9 mouse cellular contexts compared by ENCODE assay signal in the genomic region with DNA sequence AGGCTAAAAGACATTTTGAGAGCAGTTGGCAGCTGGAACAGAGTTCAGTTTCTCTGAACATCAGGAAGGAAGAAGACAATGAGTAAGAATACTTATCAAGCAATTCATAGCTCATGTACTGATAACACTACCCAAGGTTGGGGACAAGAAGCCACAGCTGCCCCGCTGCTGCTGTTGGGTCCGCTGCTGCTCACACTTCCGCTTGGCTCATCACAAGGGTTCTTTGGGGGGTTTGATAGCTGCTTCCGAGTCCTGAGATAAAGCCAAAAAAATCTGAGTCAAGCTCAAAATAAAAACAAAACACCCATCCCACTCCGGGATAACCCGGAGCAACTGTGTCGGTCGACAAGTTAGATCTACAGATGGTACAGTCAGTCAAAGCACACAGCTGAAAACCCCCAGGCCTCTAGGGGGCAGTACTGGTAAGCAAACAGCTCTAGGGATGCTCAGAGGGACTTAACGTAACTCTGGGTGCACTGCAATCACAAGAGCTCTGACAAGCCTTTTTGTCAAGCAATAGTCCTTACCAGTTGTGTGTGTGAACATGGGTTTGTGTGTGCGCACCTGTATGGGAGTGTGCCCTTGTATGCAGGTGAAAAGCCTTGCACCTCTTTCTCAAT.
DNase-seq lines count a peak whose midpoint lies in the region; ATAC-seq and TF ChIP-seq lines count a peak whose summit lies in the region.
"Had no signal": no experiment of that assay in that cellular context is flagged by ENCODE, and none has a peak within 500 bp of the region (broad histone marks: within the 10 kb centered on the region; RNA-seq: fewer than 3 reads in every experiment).

No protein-coding gene starts in this region.

- H3K4me2 ChIP-seq in kidney, postnatal 0 days (ENCODE audit: low read length), result no peak overlapping the region
- no peak overlapping the region for H3K4me2 ChIP-seq in kidney, embryonic 16.5 days (replicated peaks; ENCODE audit: low read depth, low read length)

- H3K4me1 ChIP-seq in kidney, postnatal 0 days (replicated peaks; ENCODE audit: insufficient read depth, low read length), result no peaks in the 10 kb centered on the region
- H3K4me1 ChIP-seq in kidney, embryonic 16.5 days (ENCODE audit: insufficient read depth, low read length), result no peaks in the 10 kb centered on the region

- H3K27ac ChIP-seq in kidney, postnatal 0 days, result no peak overlapping the region
- H3K27ac ChIP-seq in kidney, embryonic 16.5 days (ENCODE audit: low read length), result no peak overlapping the region

- no peaks in the 10 kb centered on the region for H3K79me2 ChIP-seq in C2C12 (ENCODE audit: control insufficient read depth, insufficient read depth)

- no peaks in the 10 kb centered on the region for H3K79me3 ChIP-seq in C2C12 (ENCODE audit: low read depth)

- 84% methylated on average over 10 of the region's 10 CpGs for WGBS in kidney, postnatal 0 days
- 90% methylated on average over 10 of the region's 10 CpGs for WGBS in kidney, embryonic 16.5 days

- no peaks in the 10 kb centered on the region for H3K27me3 ChIP-seq in kidney, postnatal 0 days (ENCODE audit: insufficient read depth, low read length)
- no peaks in the 10 kb centered on the region for H3K27me3 ChIP-seq in kidney, embryonic 16.5 days (ENCODE audit: insufficient read depth, low read length)
- H3K27me3 ChIP-seq in C2C12 (ENCODE audit: control insufficient read depth, insufficient read depth, insufficient read length), result no peaks in the 10 kb centered on the region

- DNase-seq in CD4-positive, CD25-positive, alpha-beta regulatory T cell, adult 2 months (ENCODE audit: low read depth, low spot score), result peak; percentile 54
- peak; percentile 8 for DNase-seq in kidney, postnatal 0 days (ENCODE audit: low spot score)
- peak; percentile 42 to 48 for DNase-seq in kidney, postnatal 4 days
- DNase-seq in frontal cortex, postnatal 25 days (ENCODE audit: low spot score in 2 of 2), result no peak
- no peak for DNase-seq in natural killer cell, adult 2 months (ENCODE audit: low spot score in 2 of 2)
- DNase-seq: cerebellum, adult 8-10 months had no signal

- no peak overlapping the region for H3K9ac ChIP-seq in kidney, postnatal 0 days (ENCODE audit: low read depth, low read length)
- H3K9ac ChIP-seq in kidney, embryonic 16.5 days (replicated peaks; ENCODE audit: low read length), result no peak overlapping the region

- H3K9me3 ChIP-seq in kidney, postnatal 0 days (replicated peaks; ENCODE audit: low read length), result no peaks in the 10 kb centered on the region
- H3K9me3 ChIP-seq in kidney, embryonic 16.5 days (ENCODE audit: low read length), result no peaks in the 10 kb centered on the region

- H3K4me3 ChIP-seq in kidney, postnatal 0 days (replicated peaks; ENCODE audit: low read depth, low read length), result no peak overlapping the region
- H3K4me3 ChIP-seq in kidney, embryonic 16.5 days (ENCODE audit: low read length), result no peak overlapping the region
- no peak overlapping the region for H3K4me3 ChIP-seq in C2C12 (ENCODE audit: insufficient read depth, poor library complexity, severe bottlenecking)

- TF ChIP-seq CTCF in kidney, postnatal 0 days (IDR thresholded peaks at IDR 0.05; ENCODE audit: low read depth), result peak; percentile 46
- peak; percentile 7 for TF ChIP-seq CTCF in C2C12 (IDR thresholded peaks at IDR 0.05; ENCODE audit: control insufficient read depth, insufficient read depth, insufficient read length)

- H3ac ChIP-seq in C2C12 (ENCODE audit: control insufficient read depth, insufficient read length, low read depth), result no peak overlapping the region

- H3K36me3 ChIP-seq in kidney, postnatal 0 days (ENCODE audit: insufficient read depth, low read length), result no peaks in the 10 kb centered on the region
- H3K36me3 ChIP-seq in kidney, embryonic 16.5 days (ENCODE audit: insufficient read depth, low read length), result no peaks in the 10 kb centered on the region
- no peaks in the 10 kb centered on the region for H3K36me3 ChIP-seq in C2C12 (ENCODE audit: control insufficient read depth, insufficient read depth)

- ATAC-seq in CD4-positive, CD25-positive, alpha-beta regulatory T cell, adult 4 months, result no peak
- ATAC-seq in kidney, postnatal 0 days (replicated peaks; ENCODE audit: low FRiP score, low read depth), result no peak
- no peak for ATAC-seq in kidney, embryonic 16.5 days (ENCODE audit: low FRiP score, low TSS enrichment)

TF ChIP-seq in C2C12, 6 proteins besides CTCF, POLR2A, EP300 and RAD21:
- TF ChIP-seq MYOD1 (IDR thresholded peaks at IDR 0.05; ENCODE audit: control insufficient read depth, insufficient read length, low read depth) (peak; percentile 3), USF1 (IDR thresholded peaks at IDR 0.05; ENCODE audit: low read depth) (no peak)
TF ChIP-seq in C2C12: peak in this region for 1.

Comparison
In these comparisons a context has a peak if more than half of its experiments do, and no peak if none do; other contexts are left out.
1. DNase-seq: peak in CD4-positive, CD25-positive, alpha-beta regulatory T cell, adult 2 months (single experiment), kidney, postnatal 0 days (single experiment) and kidney, postnatal 4 days (2 of 2); none in frontal cortex, postnatal 25 days (0 of 2) and natural killer cell, adult 2 months (0 of 2).